Mouse (Mus musculus) lung, postnatal 0 days (tissue): ENCODE results near the gene Wnt2.

Source experiments
- CTCF ChIP-seq: IDR thresholded peaks from 2 replicates; pipeline ENCODE4 v1.5.1; 2016; ENCODE audit warnings: antibody characterized with exemption, mild to moderate bottlenecking
- EP300 ChIP-seq: IDR thresholded peaks from 2 replicates; pipeline ENCODE4 v1.6.1; 2016; ENCODE audit warnings: antibody characterized with exemption, mild to moderate bottlenecking, control low read depth

- TF ChIP-seq CTCF (no peak), EP300 (no peak)
Measured at GRCm38 (mm10) chr6:17994956-17995790, 35.2 kb downstream of the Wnt2 start.
